Mouse (Mus musculus) heart, adult 2 months (tissue): ENCODE data around the gene Ahcyl2. TPM values are rescaled to one million over a fixed set of nuclear protein-coding genes. Genes with fewer than 3 reads are reported as not detected.

Source experiments
- DNase-seq, 2 experiments: peaks; one replicate each; pipeline ENCODE4 v3.0.0; 2021
- H3K27ac ChIP-seq: fragments of 200-600 bp; 2 replicates; pipeline ENCODE4 v1.8.1; 2022
- H3K27me3 ChIP-seq: fragments of 200-500 bp; 2 replicates; pipeline ENCODE4 v1.6.1; 2012; ENCODE audit warnings: mild to moderate bottlenecking, low read length, inconsistent platforms, mixed read lengths; ENCODE audit not compliant: control insufficient read depth, insufficient read depth
- H3K36me3 ChIP-seq: fragments of 200-500 bp; 2 replicates; pipeline ENCODE4 v1.6.1; 2012; ENCODE audit warnings: low read length, inconsistent platforms; ENCODE audit not compliant: control insufficient read depth, insufficient read depth
- H3K4me1 ChIP-seq: fragments of 200-500 bp; 2 replicates; pipeline ENCODE4 v1.6.1; 2011; ENCODE audit warnings: low read length; ENCODE audit not compliant: control insufficient read depth, insufficient read depth
- H3K4me3 ChIP-seq: fragments of 200-600 bp; 2 replicates; pipeline ENCODE4 v1.8.1; 2022
- H3K79me2 ChIP-seq: fragments of 200-500 bp; replicated peaks from 2 replicates; pipeline ENCODE4 v1.6.1; 2012; ENCODE audit warnings: mild to moderate bottlenecking, inconsistent platforms, low read length, moderate library complexity, mixed read lengths; ENCODE audit not compliant: control insufficient read depth, insufficient read depth
- H3K9ac ChIP-seq: fragments of 200-500 bp; 2 replicates; pipeline ENCODE4 v1.6.1; 2012; ENCODE audit warnings: low read depth, mild to moderate bottlenecking, control low read depth, inconsistent platforms, low read length, mixed read lengths
- CTCF ChIP-seq: fragments of 200-600 bp; IDR thresholded peaks from 2 replicates; pipeline ENCODE4 v1.8.1; 2022; ENCODE audit warnings: antibody characterized with exemption, mild to moderate bottlenecking, moderate library complexity
- EP300 ChIP-seq: fragments of 200-500 bp; IDR thresholded peaks from 2 replicates; pipeline ENCODE4 v1.6.1; 2011; ENCODE audit warnings: low read depth, low read length, control low read depth; ENCODE audit not compliant: insufficient read depth
- POLR2A ChIP-seq: fragments of 200-500 bp; IDR thresholded peaks from 2 replicates; pipeline ENCODE4 v1.6.1; 2011; ENCODE audit warnings: mild to moderate bottlenecking, low read depth, low read length, control low read depth; ENCODE audit not compliant: insufficient read depth
- WGBS: fragments of 180-500 bp; shearing (Covaris S2); methylation state at CpG from one replicate; pipeline ENCODE4 v1.1.7; 2018; 5-methylcytosine and 5-hydroxymethylcytosine counted together
- intact Hi-C: fragments of 180-260 bp; cut with DNase I; formaldehyde crosslinking; loops from one replicate; pipeline ENCODE4 v1.15.1; 2025
- polyA plus RNA-seq: library from polyadenylated mRNA; depleted of rRNA; stranded (reverse); fragments of >200 nt; gene quantifications from 2 replicates; pipeline ENCODE4 v1.2.3, GENCODE M21; 2012
- total RNA-seq, 2 experiments: library from RNA; stranded (reverse); gene quantifications; 2 replicates each; pipeline ENCODE4 v1.2.3; 2021

The Ahcyl2 gene
- total and polyA plus RNA-seq, 3 experiments: 10.5 to 15.6 (median 14.7) TPM

DNA sequence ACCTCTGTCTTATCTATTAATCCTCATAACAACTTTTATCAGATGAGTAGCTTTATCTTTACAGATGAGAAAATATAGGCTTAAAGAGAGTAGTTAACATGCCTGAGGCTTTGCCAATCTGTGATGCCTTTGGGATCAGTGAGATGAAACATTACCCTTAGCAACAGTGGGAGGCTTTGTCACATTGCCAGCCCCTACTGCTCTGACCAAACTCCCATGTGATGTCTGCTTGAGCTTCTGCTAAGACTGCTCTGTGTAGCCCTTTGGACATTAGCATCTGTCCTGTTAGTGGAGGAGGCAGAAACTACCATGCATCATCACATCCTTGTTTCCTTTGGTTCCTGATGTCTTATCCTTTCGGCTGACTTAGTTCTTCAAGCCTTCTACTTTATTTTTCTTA is 7.8 kb downstream of the Ahcyl2 start:
- no peaks in the 10 kb centered on the region for H3K36me3 ChIP-seq
- TF ChIP-seq CTCF (no peak), EP300 (no peak), POLR2A (no peak)
- DNase-seq: no peak

DNA sequence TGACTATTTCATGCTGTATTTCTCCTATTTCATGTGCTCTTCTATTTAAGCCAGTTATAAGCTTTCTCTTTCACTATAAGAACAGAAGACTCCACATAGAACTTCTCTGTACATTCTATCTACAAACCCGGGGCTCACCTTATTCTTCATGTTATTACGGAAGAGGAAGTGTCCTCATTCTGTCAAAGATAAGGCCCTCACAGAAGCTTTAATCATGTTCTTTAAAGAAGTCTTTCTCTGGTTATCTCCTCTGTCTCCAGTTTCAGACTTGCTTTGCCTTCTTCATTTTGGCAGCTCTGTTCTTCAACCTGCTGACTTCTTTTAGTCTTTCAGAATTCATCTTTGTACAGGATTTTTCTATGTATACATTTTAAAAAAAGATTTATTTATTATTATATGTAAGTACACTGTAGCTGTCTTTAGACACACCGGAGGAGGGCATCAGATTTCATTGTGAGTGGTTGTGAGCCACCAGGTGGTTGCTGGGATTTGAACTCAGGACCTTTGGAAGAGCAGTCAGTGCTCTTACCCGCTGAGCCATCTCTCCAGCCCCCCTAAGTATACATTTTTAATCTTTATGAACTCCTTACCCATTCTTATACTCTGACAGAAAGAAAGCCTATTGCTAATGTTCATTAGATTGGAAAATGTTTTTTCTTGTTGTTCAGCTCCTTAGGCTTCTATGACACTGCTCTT is 8.9 kb downstream of the Ahcyl2 start:
- intact Hi-C loops: no loop called here
- no peaks in the 10 kb centered on the region for H3K36me3 ChIP-seq
- no peaks in the 10 kb centered on the region for H3K4me1 ChIP-seq
- H3K79me2 ChIP-seq: no peaks in the 10 kb centered on the region
- no peak overlapping the region for H3K27ac ChIP-seq
- WGBS: 67% methylated on average over 4 of the region's 4 CpGs
- H3K4me3 ChIP-seq: no peak overlapping the region
- no peaks in the 10 kb centered on the region for H3K27me3 ChIP-seq
- no peak for DNase-seq
- TF ChIP-seq POLR2A (no peak), EP300 (no peak), CTCF (no peak)
- no peak overlapping the region for H3K9ac ChIP-seq

More for the DNA sequence above, 7.8 kb downstream of the Ahcyl2 start:
- intact Hi-C loops: no loop called here
- H3K4me1 ChIP-seq: no peaks in the 10 kb centered on the region
- 95% methylated on average over 1 of the region's 1 CpGs for WGBS
- H3K9ac ChIP-seq: no peak overlapping the region
- no peak overlapping the region for H3K4me3 ChIP-seq
- no peaks in the 10 kb centered on the region for H3K27me3 ChIP-seq
- H3K27ac ChIP-seq: no peak overlapping the region
- no peaks in the 10 kb centered on the region for H3K79me2 ChIP-seq

DNA sequence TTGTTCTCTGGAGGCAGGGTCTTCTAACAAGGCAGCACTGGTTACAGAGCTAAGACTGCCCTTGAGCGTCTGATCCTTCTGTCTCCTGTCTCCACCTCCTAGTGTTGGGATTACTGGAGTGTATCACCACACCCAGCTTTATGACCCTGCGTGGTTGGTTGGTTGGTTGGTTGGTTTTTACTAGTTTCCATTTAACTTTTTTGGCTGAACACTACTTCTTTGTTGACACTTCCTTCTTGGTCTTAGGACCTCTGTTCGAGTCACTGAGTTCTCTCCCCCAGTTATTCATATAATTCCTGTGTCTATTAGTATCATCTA is 9.4 kb downstream of the Ahcyl2 start:
- WGBS: 73% methylated on average over 3 of the region's 3 CpGs
- DNase-seq: no peak

DNA sequence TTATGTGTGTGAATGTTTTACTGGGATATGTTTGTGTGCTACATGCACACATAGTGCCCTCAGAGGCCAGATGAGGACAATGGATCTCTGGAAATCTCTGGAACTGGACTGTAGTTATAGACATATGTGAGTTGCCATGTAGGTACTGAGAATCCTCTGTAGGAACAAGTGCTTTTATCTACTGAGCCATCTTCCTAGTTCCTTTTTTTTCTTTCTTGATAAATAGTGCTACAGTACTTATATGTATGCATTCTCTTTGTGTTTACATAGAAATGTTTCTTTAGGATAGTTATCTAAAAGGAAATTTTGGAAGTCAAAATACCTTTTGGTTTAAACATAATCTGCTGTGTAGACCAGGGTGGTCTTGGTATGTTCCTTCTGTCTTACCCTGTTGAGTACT is 12.3 kb downstream of the Ahcyl2 start:
- DNase-seq: no peak
- Histone ChIP-seq H3K9ac (no peak overlapping the region), H3K27me3 (no peaks in the 10 kb centered on the region), H3K4me3 (no peak overlapping the region), H3K79me2 (no peaks in the 10 kb centered on the region), H3K4me1 (no peaks in the 10 kb centered on the region), H3K27ac (no peak overlapping the region), H3K36me3 (no peaks in the 10 kb centered on the region)
- TF ChIP-seq CTCF: no peak
- no peak for TF ChIP-seq EP300
- no peak for TF ChIP-seq POLR2A
- intact Hi-C loops: no loop called here

More for the DNA sequence above, 9.4 kb downstream of the Ahcyl2 start:
- Histone ChIP-seq H3K27ac (no peak overlapping the region), H3K4me3 (no peak overlapping the region), H3K4me1 (no peaks in the 10 kb centered on the region), H3K27me3 (no peaks in the 10 kb centered on the region), H3K9ac (no peak overlapping the region), H3K79me2 (no peaks in the 10 kb centered on the region), H3K36me3 (no peaks in the 10 kb centered on the region)
- intact Hi-C loops: no loop called here
- TF ChIP-seq EP300 (no peak), POLR2A (no peak), CTCF (no peak)

DNA sequence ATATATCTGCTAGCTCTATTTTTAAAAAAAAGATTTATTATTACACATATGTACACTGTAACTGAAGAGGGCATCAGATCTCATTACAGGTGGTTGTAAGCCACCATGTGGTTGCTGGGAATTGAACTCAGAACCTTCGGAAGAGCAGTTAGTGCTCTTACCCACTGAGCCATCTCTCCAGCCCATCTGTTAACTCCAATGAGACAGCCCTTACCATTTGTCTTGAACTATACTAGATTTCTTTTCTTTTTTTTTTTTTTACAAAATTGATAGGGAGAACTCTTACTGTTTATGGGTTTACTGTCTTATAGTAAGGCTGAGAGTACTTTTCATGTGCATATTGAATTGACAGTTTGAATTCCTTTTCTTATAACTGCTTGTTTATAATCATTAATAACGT is 12.8 kb downstream of the Ahcyl2 start:
- no peaks in the 10 kb centered on the region for H3K4me1 ChIP-seq
- H3K27me3 ChIP-seq: no peaks in the 10 kb centered on the region
- DNase-seq: no peak
- H3K27ac ChIP-seq: no peak overlapping the region
- no peaks in the 10 kb centered on the region for H3K36me3 ChIP-seq
- H3K79me2 ChIP-seq: no peaks in the 10 kb centered on the region
- H3K4me3 ChIP-seq: no peak overlapping the region
- TF ChIP-seq POLR2A (no peak), CTCF (no peak), EP300 (no peak)
- intact Hi-C loops: no loop called here
- no peak overlapping the region for H3K9ac ChIP-seq
- 95% methylated on average over 2 of the region's 2 CpGs for WGBS

DNA sequence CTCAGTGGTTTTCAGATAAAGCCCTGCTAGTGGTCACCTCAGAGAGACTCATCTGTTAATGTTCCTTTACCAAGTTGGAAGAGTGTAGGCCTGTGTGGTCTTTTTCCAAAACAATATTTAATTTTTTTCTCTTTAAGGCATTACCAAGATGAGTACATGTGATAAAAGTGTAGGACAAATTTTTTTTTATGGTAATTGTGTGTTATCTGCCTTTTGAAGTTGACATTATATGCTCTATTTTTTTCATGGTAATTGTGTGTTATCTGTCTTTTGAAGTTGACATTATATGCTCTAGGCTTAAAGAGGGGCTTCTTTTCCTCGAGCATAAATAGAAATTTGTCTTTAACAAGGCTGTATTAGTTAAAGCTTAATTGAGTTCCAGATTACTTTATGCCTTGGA is 14.4 kb downstream of the Ahcyl2 start:
- intact Hi-C loops: no loop called here
- TF ChIP-seq EP300: no peak
- no peak for TF ChIP-seq CTCF
- TF ChIP-seq POLR2A: no peak
- Histone ChIP-seq H3K4me3 (no peak overlapping the region), H3K4me1 (no peaks in the 10 kb centered on the region), H3K9ac (no peak overlapping the region), H3K27me3 (no peaks in the 10 kb centered on the region), H3K27ac (no peak overlapping the region), H3K36me3 (no peaks in the 10 kb centered on the region), H3K79me2 (no peaks in the 10 kb centered on the region)
- 71% methylated on average over 1 of the region's 1 CpGs for WGBS
- no peak for DNase-seq
